Mouse (Mus musculus) fibroblast of lung, adult 2 months (primary cell): ENCODE data around the gene Slc7a6os.

Experiments
- DNase-seq: peaks from one replicate; pipeline ENCODE4 v3.0.0-alpha.2; 2011; ENCODE audit warnings: low read depth

The Slc7a6os gene

DNA sequence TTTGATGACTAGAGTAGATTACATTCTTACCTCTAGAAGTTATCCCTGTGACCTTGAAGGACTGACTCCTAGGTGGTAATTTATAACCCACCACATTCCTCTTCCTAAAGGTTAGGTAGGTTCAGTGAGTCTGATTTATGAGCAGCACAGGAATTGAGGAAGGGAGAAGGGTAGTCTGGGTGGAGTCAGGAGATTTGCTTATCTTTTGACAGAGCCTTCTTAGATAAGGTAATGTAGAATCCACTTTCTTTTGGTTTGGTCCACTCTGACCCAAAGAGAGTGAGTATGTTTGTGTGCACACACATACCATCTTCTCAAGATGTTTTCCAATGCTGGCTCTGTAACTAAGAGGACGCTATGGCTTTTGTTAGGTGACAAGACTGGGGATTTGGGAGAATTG is 33.1 kb downstream of the Slc7a6os start:
- no peak for DNase-seq

DNA sequence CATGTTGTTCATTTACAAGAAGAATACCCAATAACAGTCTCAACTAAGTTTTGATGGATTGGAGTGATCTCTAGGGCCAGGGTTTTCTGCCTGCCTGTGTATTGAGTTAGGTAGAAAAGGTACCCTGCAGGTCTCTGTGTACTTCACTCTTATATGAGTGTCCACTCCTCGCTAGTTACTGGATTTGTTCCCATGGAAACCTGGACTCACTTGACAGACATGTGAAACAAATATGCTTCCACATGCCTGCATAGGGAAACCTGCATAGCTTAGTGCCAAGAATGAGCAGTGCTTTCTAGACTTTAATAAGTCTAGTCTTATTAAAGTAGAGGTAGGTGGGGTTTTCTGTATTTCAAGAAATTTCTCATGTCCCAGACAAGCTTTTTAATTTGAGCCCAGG is 33.8 kb downstream of the Slc7a6os start:
- DNase-seq = no peak

DNA sequence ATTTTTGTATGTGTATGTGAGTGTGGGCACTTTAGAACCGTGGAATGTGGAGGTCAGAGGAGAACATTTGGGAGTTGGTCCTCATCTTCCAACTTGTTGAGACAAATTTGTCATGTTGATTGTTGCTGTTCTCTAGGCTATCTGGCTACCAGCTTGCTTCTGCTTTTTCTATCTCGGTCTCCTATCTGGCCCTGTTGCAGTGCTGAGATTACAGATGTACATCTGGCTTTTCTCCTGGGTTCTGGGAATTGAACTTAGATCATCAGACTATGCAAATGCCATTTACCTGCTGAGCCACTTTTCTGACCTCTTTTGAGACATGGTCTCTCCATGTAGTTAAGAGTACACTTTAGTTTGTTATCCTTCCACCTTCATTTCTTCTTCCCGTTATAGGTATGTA is 37.2 kb downstream of the Slc7a6os start:
- DNase-seq = no peak

DNA sequence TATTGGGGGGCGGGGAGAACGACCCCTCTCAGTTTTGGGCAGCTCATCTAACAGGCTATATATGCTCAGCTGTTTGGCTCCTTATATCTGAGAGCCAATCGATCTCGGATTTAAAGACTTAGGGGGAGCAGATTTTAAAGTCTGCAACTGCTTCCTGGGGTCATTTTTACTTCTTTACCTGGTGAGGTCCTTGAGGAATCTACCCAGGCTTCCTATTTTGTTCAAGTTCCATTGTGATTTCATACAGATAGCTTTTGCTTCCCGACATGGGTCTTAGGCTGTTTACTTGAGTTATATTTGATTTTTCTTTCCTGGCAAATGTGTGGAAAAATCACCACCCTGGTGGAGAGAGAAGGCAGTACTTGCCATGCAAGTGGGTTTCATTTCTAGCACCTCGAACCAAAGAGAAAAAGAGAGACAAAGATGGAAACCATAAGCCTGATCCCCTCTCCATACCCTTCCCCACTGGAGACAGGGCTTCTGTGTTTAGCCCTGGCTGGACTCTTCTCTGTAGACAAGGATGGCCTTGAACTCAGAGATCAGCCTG is 40.7 kb downstream of the Slc7a6os start:
- no peak for DNase-seq

DNA sequence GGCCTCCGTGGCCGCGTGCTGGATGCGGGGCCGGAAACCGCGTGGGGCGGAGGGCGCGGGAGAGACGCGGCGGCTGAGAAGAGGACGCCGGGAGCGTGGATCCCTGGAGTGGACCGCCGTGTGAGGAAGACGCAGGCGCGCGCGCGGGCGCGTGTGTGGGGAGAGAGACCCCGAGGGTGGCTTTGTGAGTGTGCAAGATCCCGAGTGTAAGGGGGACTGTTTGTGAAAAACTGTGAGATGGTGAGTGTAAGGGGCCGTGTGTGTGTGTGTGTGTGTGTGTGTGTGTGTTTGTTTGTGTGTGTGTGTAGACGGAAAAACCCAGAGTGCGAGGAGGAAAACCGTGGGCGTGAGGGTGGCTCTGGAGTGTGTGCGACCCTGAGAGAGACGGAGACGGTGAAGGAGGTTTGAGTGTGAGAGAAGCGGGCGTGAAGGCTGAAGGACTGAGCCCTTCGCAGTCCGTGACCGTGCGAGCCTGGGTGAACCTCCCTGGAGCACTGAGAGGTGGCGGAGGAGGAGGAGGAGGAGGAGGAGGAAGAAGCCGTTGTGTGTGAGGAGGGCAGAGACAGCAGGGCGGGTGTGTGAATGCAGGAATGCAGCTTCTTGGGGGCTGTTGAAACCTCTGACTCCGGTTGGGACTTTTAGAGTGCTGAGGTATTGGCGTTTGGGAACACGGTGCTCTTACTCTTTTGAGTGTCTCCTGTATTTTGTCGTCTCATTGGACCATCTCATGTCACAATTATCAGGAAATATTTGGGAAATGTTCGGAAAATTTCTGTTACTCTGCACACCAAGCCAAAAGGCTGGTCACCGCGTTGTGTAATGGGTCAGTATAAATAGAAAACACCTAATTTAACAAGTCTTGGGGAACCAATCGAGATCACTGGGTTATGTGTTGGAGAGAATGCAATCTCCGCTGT is 41.5 kb downstream of the Slc7a6os start:
- DNase-seq = no peak

DNA sequence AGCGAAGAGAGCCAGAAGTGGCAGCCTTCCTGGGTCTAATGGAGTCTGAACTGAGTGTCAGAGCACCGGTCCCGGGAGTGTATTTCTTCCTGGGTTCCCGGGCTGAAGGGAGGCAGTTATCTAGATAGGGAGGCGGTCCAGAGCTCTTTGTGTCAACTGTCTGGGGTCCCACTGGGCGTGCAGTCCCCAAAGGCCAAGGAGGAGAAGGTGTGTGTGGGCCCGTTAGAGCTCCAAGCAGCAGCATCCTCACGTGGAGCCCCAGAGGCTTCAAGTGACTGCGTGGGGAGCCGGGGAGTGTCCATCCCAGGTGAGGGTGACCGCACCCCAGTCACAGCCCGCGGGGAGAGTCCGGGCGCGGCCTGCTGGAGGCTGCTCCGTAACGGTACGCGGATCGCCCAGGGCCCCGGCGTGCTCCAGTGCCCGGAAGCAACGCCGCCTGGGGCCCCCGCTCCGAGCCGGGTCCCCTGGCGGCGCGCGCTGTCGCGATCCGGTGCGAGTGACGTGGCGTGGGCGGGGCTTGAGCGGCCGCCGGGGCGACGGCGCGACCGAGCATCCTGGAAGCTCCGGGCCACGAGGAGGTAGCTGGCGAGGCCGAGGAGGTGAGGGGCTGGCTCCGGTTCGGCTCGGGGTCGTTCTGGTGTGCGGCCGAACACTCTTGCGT is 42.2 kb downstream of the Slc7a6os start, which contains the start of gene Slc7a6:
Gene Slc7a6 (plus strand): TSS at position 502 of the 661 bp plus-strand sequence.
- DNase-seq = no peak

DNA sequence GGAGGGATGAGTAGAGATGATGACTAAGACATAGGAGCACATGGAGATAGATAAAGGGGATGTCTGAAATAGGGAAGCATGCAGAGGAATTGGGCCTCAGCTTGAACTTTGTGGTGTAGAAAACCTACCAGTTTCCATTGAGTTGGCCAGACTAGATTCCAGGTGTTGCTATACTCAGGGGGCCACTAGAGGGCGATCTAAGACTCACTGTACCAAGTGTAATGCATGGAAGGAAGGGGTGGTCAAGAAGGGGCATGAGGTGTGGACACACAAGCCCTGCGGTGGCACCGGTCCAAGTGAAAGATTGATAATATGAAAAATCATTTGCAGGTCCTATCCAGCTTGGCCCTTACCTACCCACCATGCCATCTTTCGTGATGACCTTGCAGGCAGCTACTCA is 45.3 kb downstream of the Slc7a6os start:
- DNase-seq = no peak

DNA sequence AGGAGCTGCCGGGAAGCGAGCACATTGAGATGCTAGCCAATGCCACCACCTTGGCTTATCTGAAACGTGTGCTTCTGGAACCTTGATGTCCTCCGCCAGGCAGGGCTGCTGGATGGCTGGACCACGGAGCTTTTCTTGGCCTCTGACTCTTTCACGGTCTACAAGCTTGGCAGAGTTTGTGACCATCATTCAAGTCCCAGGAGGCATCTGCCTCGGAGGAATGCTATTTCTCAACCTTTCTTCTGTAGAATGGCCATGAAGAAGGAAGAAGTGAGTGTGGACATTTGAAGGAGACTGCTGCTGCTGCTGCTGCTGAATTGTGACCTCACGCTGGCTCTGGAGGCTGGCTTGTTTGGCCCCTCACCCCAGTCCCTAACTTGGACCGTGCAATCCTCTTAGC is 47.5 kb downstream of the Slc7a6os start:
- no peak for DNase-seq

DNA sequence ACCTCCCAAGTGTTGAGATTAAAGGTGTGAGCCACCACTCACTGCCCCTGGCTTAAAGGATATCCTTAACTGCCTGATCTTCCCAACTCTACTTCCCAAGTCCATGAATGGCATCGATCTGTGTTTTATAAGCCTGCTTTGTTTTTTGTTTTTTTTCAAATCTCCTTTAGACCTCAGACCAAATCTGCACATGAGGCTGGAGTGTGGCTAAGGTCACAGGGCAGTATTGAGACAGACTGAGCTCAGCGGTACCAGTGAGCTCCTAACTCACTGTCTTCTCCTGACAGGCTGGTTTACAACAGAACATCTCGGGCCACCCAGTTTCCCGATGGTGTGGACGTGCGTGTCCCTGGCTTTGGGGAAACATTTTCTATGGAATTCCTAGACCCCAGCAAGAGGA is 50.9 kb downstream of the Slc7a6os start:
- DNase-seq = no peak

DNA sequence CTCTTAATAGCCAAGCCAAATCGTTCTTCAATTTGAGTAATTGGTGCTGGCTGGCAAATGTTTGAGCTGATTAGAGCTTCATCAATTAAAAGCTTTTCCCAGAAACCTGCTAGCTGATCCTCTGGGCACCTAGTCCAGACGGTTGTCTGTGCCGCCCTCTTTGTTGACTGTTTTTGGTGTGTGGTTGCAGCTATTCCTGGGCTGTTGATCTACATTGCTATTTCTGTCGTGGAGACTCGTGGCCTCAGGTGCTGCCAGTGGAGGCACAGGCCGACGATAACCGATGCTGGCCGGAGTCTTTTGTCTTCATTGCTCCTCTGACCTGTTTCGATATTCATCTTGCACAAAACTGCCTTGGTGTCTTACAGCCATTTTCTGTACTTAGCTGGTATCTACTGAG is 52.4 kb downstream of the Slc7a6os start:
- no peak for DNase-seq

DNA sequence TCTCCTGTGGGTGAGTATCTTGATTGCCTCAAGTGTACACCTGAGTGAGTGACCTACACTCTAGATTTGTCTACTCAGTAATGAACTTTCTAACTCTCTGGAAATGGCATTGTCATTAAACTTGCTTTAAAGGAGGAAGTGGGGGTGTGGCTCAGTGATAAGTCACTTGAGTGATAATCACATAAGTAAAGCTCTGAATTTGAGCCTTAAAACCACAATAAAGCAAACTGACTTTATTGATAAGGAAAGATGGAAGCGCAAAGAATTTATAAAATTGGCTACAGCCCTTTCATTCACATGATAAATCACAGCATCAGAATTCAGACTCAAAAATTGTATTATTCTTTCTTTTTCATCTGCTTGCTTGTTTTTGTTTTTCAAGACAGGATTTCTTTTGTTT is 53.3 kb downstream of the Slc7a6os start:
- no peak for DNase-seq

DNA sequence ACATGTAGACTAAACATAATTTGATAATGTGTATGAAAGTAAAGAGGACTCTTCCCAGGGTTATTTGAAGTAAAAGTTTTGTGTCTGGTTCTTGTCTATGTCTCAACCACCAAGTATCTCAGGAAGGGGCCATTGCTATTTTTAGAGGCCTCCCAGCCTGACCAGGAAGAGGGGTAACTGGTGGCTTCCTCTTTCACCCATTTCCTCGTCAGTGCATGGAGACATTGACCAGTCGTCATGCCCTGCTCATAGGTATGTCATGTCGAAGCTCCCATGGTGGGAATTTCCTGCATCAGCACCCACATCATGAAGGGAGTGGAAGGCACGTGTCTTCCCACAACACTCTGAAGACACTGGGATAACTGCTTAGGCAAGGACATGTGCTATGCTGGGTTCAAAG is 57.9 kb downstream of the Slc7a6os start:
- DNase-seq = no peak

DNA sequence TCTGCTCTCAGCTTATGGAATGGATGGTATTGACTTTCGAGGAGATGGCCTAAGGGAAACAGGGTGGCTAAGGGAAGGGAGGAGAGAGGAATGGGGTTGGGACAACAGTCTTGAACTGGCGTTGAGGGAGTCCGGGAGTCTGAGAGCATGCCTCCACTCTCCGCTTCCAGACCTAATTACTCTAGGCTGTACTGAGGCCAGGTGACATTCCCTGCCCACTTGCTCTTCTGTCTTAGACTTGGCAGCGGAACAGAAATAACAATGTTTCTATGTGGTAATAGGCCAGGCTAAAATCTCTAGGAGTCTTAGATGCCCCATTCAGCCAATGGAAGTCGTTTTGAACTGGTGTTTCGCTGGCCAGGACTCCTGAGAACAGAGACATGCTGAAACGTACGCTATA is 59.7 kb downstream of the Slc7a6os start:
- DNase-seq = no peak
